Mouse (Mus musculus) cortical plate, adult 2 months (tissue): ENCODE measurements around the gene Myo1c. TPM values are rescaled to one million over a fixed set of nuclear protein-coding genes. Genes with fewer than 3 reads are reported as not detected.
"Not testable (repeated sequence)": the region's sequence is repeated elsewhere in the genome, so short reads cannot be mapped to it uniquely, and the experiment has no call there.

Source experiments
- H3K27ac ChIP-seq: fragments of 200-500 bp; 2 replicates; pipeline ENCODE4 v1.5.1; 2012; ENCODE audit warnings: low read length, control low read depth, inconsistent platforms; ENCODE audit not compliant: insufficient read depth
- H3K4me1 ChIP-seq: fragments of 200-500 bp; 2 replicates; pipeline ENCODE4 v1.6.1; 2011; ENCODE audit warnings: low read length; ENCODE audit not compliant: control insufficient read depth, insufficient read depth
- H3K4me3 ChIP-seq: fragments of 200-500 bp; 2 replicates; pipeline ENCODE4 v1.5.1; 2011; ENCODE audit warnings: mild to moderate bottlenecking, low read length, control low read depth; ENCODE audit not compliant: insufficient read depth
- CTCF ChIP-seq: fragments of 200-500 bp; IDR thresholded peaks from 2 replicates; pipeline ENCODE4 v1.5.1; 2011; ENCODE audit warnings: mild to moderate bottlenecking, control low read depth, low read length; ENCODE audit not compliant: insufficient read depth; ENCODE audit errors: extremely low read depth
- POLR2A ChIP-seq: fragments of 200-500 bp; IDR thresholded peaks from 2 replicates; pipeline ENCODE4 v1.6.1; 2011; ENCODE audit warnings: mild to moderate bottlenecking, low read length, control low read depth; ENCODE audit not compliant: insufficient read depth; ENCODE audit errors: extremely low read depth
- polyA plus RNA-seq: library from polyadenylated mRNA; depleted of rRNA; stranded (reverse); fragments of >200 nt; gene quantifications from 2 replicates; pipeline ENCODE4 v1.2.3, GENCODE M21; 2012; rRNA removed

The Myo1c gene
- polyA plus RNA-seq, 1 experiment: 17.7 TPM

DNA sequence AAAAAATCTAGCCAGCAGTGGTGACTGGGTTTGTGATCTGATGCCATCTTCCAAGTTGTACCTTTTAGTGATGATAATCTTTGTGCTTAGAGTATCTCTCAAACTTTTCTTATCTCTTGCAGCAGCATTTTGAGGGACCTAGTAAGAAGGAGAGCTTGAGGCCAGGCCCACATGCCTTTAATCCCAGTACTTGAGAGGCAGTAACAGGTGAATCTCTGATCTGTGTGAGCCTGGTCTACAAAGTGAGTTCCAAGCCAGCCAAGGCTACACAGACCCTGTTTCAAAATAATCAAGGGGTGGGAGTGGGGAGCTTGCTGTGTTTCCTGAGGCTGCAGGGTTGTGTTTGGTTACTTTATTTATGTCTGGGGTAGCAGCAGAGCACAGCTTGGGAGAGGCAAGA, 40.7 kb downstream of the Myo1c start:
- TF ChIP-seq CTCF (no peak), POLR2A (no peak)
- Histone ChIP-seq H3K4me1 (no peaks in the 10 kb centered on the region; the same call in 1 of the 2 replicates), H3K27ac (no peak overlapping the region), H3K4me3 (no peak overlapping the region)

DNA sequence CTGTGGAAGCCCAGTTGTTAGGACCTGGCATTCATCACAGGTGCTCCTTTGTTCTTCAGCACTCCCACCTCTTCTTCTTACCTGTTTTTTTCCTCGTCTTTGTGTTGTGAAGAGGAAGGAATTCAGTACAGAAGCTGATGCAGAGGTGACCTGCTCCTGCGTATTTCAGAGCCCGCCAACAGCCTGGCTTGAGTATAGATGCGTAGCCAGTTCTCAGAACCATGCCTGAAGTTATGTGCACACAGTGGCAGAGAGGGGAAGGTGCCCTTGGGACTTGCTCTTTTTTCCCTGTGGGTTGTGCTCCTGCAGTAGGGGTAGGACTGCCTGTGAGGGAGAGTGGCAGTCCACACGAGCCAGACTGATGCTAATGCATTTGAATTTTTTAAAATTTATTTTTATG, 43.3 kb downstream of the Myo1c start:
- Histone ChIP-seq H3K27ac (no peak overlapping the region), H3K4me1 (no peaks in the 10 kb centered on the region; the same call in 1 of the 2 replicates), H3K4me3 (no peak overlapping the region)
- TF ChIP-seq POLR2A (no peak), CTCF (no peak)

GRCm38 (mm10) chr11:75697464-75697863, 47.2 kb downstream of the Myo1c start:
- not testable (repeated sequence) for H3K4me3 ChIP-seq, H3K27ac ChIP-seq, H3K4me1 ChIP-seq

GRCm38 (mm10) chr11:75700557-75700956, 50.3 kb downstream of the Myo1c start:
- H3K4me1 ChIP-seq: no peaks in the 10 kb centered on the region
- TF ChIP-seq CTCF: no peak
- TF ChIP-seq POLR2A: no peak
- H3K4me3 ChIP-seq: no peak overlapping the region
- no peak overlapping the region for H3K27ac ChIP-seq

- Histone ChIP-seq H3K4me3 (no peak overlapping the region), H3K27ac (no peak overlapping the region), H3K4me1 (no peaks in the 10 kb centered on the region)
- TF ChIP-seq POLR2A (no peak), CTCF (no peak)
Measured at GRCm38 (mm10) chr11:75702761-75703160, 52.5 kb downstream of the Myo1c start.

- Histone ChIP-seq H3K4me3 (no peak overlapping the region), H3K27ac (no peak overlapping the region), H3K4me1 (no peaks in the 10 kb centered on the region)
- TF ChIP-seq POLR2A (no peak), CTCF (no peak)
Measured at GRCm38 (mm10) chr11:75703748-75704147, 53.4 kb downstream of the Myo1c start.

GRCm38 (mm10) chr11:75713949-75714348, 63.6 kb downstream of the Myo1c start:
- no peaks in the 10 kb centered on the region for H3K4me1 ChIP-seq
- no peak for TF ChIP-seq POLR2A
- no peak for TF ChIP-seq CTCF
- H3K4me3 ChIP-seq: no peak overlapping the region
- no peak overlapping the region for H3K27ac ChIP-seq

- no peaks in the 10 kb centered on the region for H3K4me1 ChIP-seq
- TF ChIP-seq POLR2A (no peak), CTCF (no peak)
- no peak overlapping the region for H3K4me3 ChIP-seq
Measured at GRCm38 (mm10) chr11:75715556-75715955, 65.3 kb downstream of the Myo1c start.

GRCm38 (mm10) chr11:75716661-75717325, 66.5 kb downstream of the Myo1c start:
- no peak for TF ChIP-seq POLR2A
- TF ChIP-seq CTCF: no peak
- Histone ChIP-seq H3K27ac (no peak overlapping the region), H3K4me3 (no peak overlapping the region), H3K4me1 (no peaks in the 10 kb centered on the region)

More at GRCm38 (mm10) chr11:75715556-75715955, 65.3 kb downstream of the Myo1c start:
- H3K27ac ChIP-seq: no peak overlapping the region

GRCm38 (mm10) chr11:75722339-75722738, 72.0 kb downstream of the Myo1c start:
- TF ChIP-seq CTCF (no peak), POLR2A (no peak)
- H3K4me1 ChIP-seq: no peaks in the 10 kb centered on the region

More at GRCm38 (mm10) chr11:75722339-75722738, 72.0 kb downstream of the Myo1c start:
- Histone ChIP-seq H3K4me3 (no peak overlapping the region), H3K27ac (no peak overlapping the region)

Other genes starting within 250 kb of the Myo1c start
- gene Serpinf1, start 227.8 kb upstream of the Myo1c start, polyA plus RNA-seq: 13.7 and 15.9 TPM in 2 replicates
- 0.15 and 0.26 TPM in 2 replicates for gene Serpinf2, start 210.9 kb upstream of the Myo1c start, polyA plus RNA-seq
- 12.8 and 14.1 TPM in 2 replicates for gene Wdr81, start 195.8 kb upstream of the Myo1c start, polyA plus RNA-seq
- 0.89 and 1.3 TPM in 2 replicates for gene Tlcd2, start 188.8 kb upstream of the Myo1c start, polyA plus RNA-seq
- gene Prpf8, start 163.7 kb upstream of the Myo1c start, polyA plus RNA-seq: 88.8 and 89.2 TPM in 2 replicates
- 2.8 TPM in 2 replicates for gene Rilp, start 140.4 kb upstream of the Myo1c start, polyA plus RNA-seq
- 2.7 and 3.2 TPM in 2 replicates for gene Scarf1, start 137.0 kb upstream of the Myo1c start, polyA plus RNA-seq
- gene Slc43a2, start 118.8 kb upstream of the Myo1c start, polyA plus RNA-seq: 32.0 and 34.3 TPM in 2 replicates
- gene Pitpna, start 62.4 kb upstream of the Myo1c start, polyA plus RNA-seq: 259 TPM in 2 replicates
- gene Inpp5k, start 19.5 kb upstream of the Myo1c start, polyA plus RNA-seq: 66.1 and 68.9 TPM in 2 replicates
- gene Crk, start 28.8 kb downstream of the Myo1c start, polyA plus RNA-seq: 80.5 and 82.5 TPM in 2 replicates
- 955 and 987 TPM in 2 replicates for gene Ywhae, start 82.4 kb downstream of the Myo1c start, polyA plus RNA-seq
- 7.9 and 11.7 TPM in 2 replicates for gene Doc2b, start 145.5 kb downstream of the Myo1c start, polyA plus RNA-seq